Mouse (Mus musculus) hindbrain, postnatal 0 days (tissue): ENCODE results near the gene Taf6l. TPM values are rescaled to one million over a fixed set of nuclear protein-coding genes. Genes with fewer than 3 reads are reported as not detected.

Experiments
- ATAC-seq: fragments of 200-750 bp; cut with Nextera tagmentation; 2 replicates; pipeline ENCODE4 v1.8.0; 2017; ENCODE audit warnings: mild to moderate bottlenecking, moderate TSS enrichment, moderate library complexity
- DNase-seq: peaks from one replicate; pipeline ENCODE4 v3.0.0-alpha.2; 2015; ENCODE audit warnings: low spot score
- H3K27ac ChIP-seq: fragments of 300-500 bp; sonication (generic); 2 replicates; pipeline ENCODE4 v1.5.1; 2014; ENCODE audit warnings: mild to moderate bottlenecking
- H3K27me3 ChIP-seq: fragments of 300-500 bp; sonication (generic); 2 replicates; pipeline ENCODE4 v1.6.1; 2014; ENCODE audit warnings: low read length, mixed read lengths; ENCODE audit not compliant: insufficient read depth
- H3K36me3 ChIP-seq: fragments of 300-500 bp; sonication (generic); 2 replicates; pipeline ENCODE4 v1.6.1; 2014; ENCODE audit warnings: low read length, mixed read lengths; ENCODE audit not compliant: insufficient read depth
- H3K4me1 ChIP-seq: fragments of 300-500 bp; sonication (generic); 2 replicates; pipeline ENCODE4 v1.6.1; 2014; ENCODE audit warnings: antibody characterized with exemption, low read length, mixed read lengths; ENCODE audit not compliant: insufficient read depth
- H3K4me2 ChIP-seq: fragments of 300-500 bp; sonication (generic); 2 replicates; pipeline ENCODE4 v1.6.1; 2014; ENCODE audit warnings: low read depth, mild to moderate bottlenecking, low read length, moderate library complexity, mixed read lengths
- H3K4me3 ChIP-seq: fragments of 300-500 bp; sonication (generic); 2 replicates; pipeline ENCODE4 v1.5.1; 2014; ENCODE audit warnings: low read length
- H3K9ac ChIP-seq: fragments of 300-500 bp; sonication (generic); replicated peaks from 2 replicates; pipeline ENCODE4 v1.6.1; 2014; ENCODE audit warnings: mild to moderate bottlenecking, low read length, moderate library complexity, mixed read lengths
- H3K9me3 ChIP-seq: fragments of 300-500 bp; sonication (generic); 2 replicates; pipeline ENCODE4 v1.6.1; 2016; ENCODE audit warnings: low read length, mixed read lengths
- CTCF ChIP-seq: IDR thresholded peaks from 2 replicates; pipeline ENCODE4 v1.5.1; 2016; ENCODE audit warnings: antibody characterized with exemption, control low read depth, low read depth
- WGBS: fragments of 180-500 bp; shearing (Covaris S2); extraction: QIAGEN DNeasy Blood & Tissue Kit; methylation state at CpG from one replicate; pipeline ENCODE4 v1.1.7; 2014; 5-methylcytosine and 5-hydroxymethylcytosine counted together
- polyA plus RNA-seq: library from polyadenylated mRNA; unstranded; fragments of >200 nt; fragmentation: Nextera tagmentation; extraction: Ambion mirVana; gene quantifications from 2 replicates; pipeline ENCODE4 v1.2.1, GENCODE M21; 2015
- total RNA-seq: library from RNA; depleted of rRNA; stranded (reverse); fragments of >200 nt; gene quantifications from 2 replicates; pipeline ENCODE4 v1.2.3, GENCODE M21; 2014

The Taf6l gene
- total and polyA plus RNA-seq, 2 experiments from 2014 or later = 23.3 to 38.9 TPM

DNA sequence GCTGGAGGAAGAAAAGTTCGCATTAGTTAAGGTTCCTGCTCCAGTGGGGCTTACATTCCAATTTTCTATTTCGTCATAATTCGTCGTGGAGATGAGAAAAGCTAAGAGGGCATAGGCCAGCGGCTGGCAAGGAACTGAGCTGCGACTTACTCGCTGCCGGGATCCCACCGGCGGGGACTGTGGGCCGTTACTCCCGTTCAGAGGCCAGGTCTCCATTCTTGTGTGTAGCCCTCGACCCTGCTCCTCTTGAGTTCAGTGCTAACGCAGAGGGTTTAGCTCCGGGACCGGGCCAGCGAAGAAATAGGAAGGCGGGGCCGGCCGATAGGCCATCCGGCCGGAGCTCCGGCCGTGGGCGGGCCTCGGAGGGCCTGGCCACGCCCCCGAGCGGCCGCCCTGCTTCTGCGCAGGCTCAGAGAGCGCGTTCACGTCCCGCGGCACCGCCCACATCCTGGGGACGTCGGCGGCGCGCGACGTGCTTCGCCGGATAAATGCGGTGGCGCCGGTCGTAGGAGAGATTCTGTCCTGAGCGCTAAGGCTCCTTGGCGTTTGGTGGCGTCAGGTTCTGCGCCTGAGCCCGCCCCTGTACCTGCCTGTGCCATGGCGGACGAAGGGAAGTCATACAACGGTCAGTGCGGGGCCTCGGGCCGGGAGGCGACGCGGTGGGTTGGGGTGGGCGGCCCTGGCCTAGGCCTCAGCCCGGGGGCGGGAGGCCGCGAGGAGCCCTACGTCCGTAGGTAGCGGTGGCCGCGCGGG lies 29.4 kb downstream of the Taf6l start, which contains the start of gene Nxf1:
Nxf1 (plus strand) TSS at position 439 of the 753 bp plus-strand sequence.
- Histone ChIP-seq H3K4me1 (peaks cover 17% of the 10 kb centered on the region; the same call in 1 of the 2 replicates), H3K9me3 (no peaks in the 10 kb centered on the region), H3K9ac (peak within 1 kb of the TSS; percentile 96), H3K4me3 (peak within 1 kb of the TSS; percentile 97), H3K36me3 (peaks cover 16% of the 10 kb centered on the region), H3K27me3 (no peaks in the 10 kb centered on the region), H3K27ac (peak within 1 kb of the TSS; percentile 90), H3K4me2 (peak within 1 kb of the TSS; percentile 82)
- WGBS = under 1% methylated on average over 71 of the region's 75 CpGs
- ATAC-seq (peak; percentile 96), DNase-seq (peak; percentile 98)
- TF ChIP-seq CTCF = no peak

GRCm38 (mm10) chr19:8755652-8756051 lies 30.6 kb downstream of the Taf6l start:
- Histone ChIP-seq H3K4me2 (peak overlapping the region; percentile 82; the same call in 1 of the 2 replicates), H3K9me3 (no peaks in the 10 kb centered on the region), H3K36me3 (peaks cover 25% of the 10 kb centered on the region), H3K4me1 (peaks cover 17% of the 10 kb centered on the region; the same call in 1 of the 2 replicates), H3K4me3 (no peak overlapping the region), H3K27me3 (no peaks in the 10 kb centered on the region), H3K9ac (no peak overlapping the region), H3K27ac (no peak overlapping the region)
- no peak for TF ChIP-seq CTCF
- no peak for ATAC-seq
- DNase-seq = no peak
- WGBS = 67% methylated on average over 3 of the region's 3 CpGs

DNA sequence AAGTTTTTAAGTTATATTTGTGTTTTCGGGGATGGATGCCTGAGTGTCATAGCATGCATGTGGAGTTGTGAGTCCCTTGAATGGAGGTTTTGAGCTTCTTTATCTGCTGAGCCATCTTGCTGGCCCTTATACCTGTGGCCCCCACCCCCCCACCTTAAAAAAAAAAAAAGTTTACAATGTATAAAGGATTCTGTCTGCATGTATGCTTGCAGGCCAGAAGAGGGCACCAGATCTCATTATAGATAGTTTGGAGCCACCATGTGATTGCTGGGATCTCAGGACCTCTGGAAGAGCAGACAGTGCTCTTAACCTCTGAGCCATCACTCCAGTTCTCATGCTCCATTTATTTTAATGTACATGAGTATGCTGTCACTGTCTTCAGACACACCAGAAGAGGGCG lies 38.8 kb downstream of the Taf6l start:
- Histone ChIP-seq H3K36me3 (peaks cover 53% of the 10 kb centered on the region), H3K27ac (no peak overlapping the region), H3K27me3 (no peaks in the 10 kb centered on the region), H3K4me2 (no peak overlapping the region), H3K9ac (no peak overlapping the region), H3K4me3 (no peak overlapping the region), H3K4me1 (0 out of 2 replicates have a peak, but pooled peaks cover 3% of the 10 kb centered on the region), H3K9me3 (no peaks in the 10 kb centered on the region)
- ATAC-seq (no peak), DNase-seq (peak; percentile 19)
- 76% methylated on average over 2 of the region's 2 CpGs for whole genome bisulfite sequencing
- peak; percentile 47 for TF ChIP-seq CTCF

GRCm38 (mm10) chr19:8745382-8745781 lies 40.8 kb downstream of the Taf6l start:
- no peak for DNase-seq
- Histone ChIP-seq H3K36me3 (peaks cover 37% of the 10 kb centered on the region), H3K9ac (no peak overlapping the region), H3K9me3 (no peaks in the 10 kb centered on the region), H3K4me3 (no peak overlapping the region), H3K27me3 (no peaks in the 10 kb centered on the region), H3K4me1 (0 out of 2 replicates have a peak, but pooled peaks cover 3% of the 10 kb centered on the region), H3K4me2 (no peak overlapping the region), H3K27ac (no peak overlapping the region)
- WGBS = 100% methylated on average over 1 of the region's 1 CpGs
- ATAC-seq = no peak
- TF ChIP-seq CTCF = no peak

DNA sequence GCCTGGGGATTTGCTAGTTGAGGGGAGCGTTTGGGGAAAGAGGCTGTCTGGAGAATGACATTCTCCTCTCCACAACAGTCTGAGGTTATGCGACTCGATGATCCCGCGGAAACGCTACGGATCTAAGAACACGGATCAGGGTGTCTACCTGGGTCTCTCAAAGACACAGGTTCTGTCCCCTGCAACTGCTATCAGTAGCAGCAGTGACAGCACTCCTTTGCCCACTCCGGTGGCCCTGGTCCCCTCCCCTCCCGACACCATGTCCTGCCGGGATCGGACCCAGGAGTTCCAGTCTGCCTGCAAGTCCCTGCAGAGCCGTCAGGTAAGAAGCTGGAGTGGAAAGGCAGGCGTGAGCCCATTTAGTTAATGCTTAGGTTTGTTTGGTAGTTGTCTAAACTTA lies 44.0 kb downstream of the Taf6l start:
- 29% methylated on average over 14 of the region's 14 CpGs for WGBS
- Histone ChIP-seq H3K9me3 (no peaks in the 10 kb centered on the region), H3K27ac (peak overlapping the region; percentile 95), H3K4me1 (0 out of 2 replicates have a peak, but pooled peaks cover 3% of the 10 kb centered on the region), H3K27me3 (no peaks in the 10 kb centered on the region), H3K4me3 (peak overlapping the region; percentile 60), H3K36me3 (peaks cover 33% of the 10 kb centered on the region), H3K9ac (peak overlapping the region; percentile 79), H3K4me2 (peak overlapping the region; percentile 97)
- ATAC-seq (no peak), DNase-seq (no peak)
- no peak for TF ChIP-seq CTCF

- Histone ChIP-seq H3K9ac (peak within 1 kb of the TSS; percentile 79), H3K4me3 (peak within 1 kb of the TSS; percentile 60), H3K4me2 (peak within 1 kb of the TSS; percentile 97), H3K27me3 (no peaks in the 10 kb centered on the region), H3K4me1 (0 out of 2 replicates have a peak, but pooled peaks cover 3% of the 10 kb centered on the region), H3K36me3 (peaks cover 33% of the 10 kb centered on the region), H3K27ac (peak within 1 kb of the TSS; percentile 95), H3K9me3 (no peaks in the 10 kb centered on the region)
- under 1% methylated on average over 36 of the region's 36 CpGs for WGBS
- DNase-seq (peak; percentile 98), ATAC-seq (peak; percentile 98)
- peak; percentile 52 for TF ChIP-seq CTCF
Measured at GRCm38 (mm10) chr19:8741243-8741869, 44.9 kb downstream of the Taf6l start, which contains the start of gene Stx5a. TSS of gene Stx5a (plus strand) at chr19:8741413.
